Mouse (Mus musculus) right cerebral cortex, postnatal 25 days (tissue): ENCODE measurements at regions not wholly inside any gene's neighbourhood (a gene's known extent, or its start where the extent isn't known, plus 50 kb on each side); places are given as distances from the start of the nearest gene placed in this dataset.

Experiments used
- DNase-seq: peaks from one replicate; pipeline ENCODE4 v3.0.0; 2022

GRCm38 (mm10) chr2:77358176-77358575, 77.8 kb upstream of the Sestd1 start:
- no peak for DNase-seq

- no peak for DNase-seq
Measured at GRCm38 (mm10) chr2:77356798-77357197, 76.4 kb upstream of the Sestd1 start.

DNA sequence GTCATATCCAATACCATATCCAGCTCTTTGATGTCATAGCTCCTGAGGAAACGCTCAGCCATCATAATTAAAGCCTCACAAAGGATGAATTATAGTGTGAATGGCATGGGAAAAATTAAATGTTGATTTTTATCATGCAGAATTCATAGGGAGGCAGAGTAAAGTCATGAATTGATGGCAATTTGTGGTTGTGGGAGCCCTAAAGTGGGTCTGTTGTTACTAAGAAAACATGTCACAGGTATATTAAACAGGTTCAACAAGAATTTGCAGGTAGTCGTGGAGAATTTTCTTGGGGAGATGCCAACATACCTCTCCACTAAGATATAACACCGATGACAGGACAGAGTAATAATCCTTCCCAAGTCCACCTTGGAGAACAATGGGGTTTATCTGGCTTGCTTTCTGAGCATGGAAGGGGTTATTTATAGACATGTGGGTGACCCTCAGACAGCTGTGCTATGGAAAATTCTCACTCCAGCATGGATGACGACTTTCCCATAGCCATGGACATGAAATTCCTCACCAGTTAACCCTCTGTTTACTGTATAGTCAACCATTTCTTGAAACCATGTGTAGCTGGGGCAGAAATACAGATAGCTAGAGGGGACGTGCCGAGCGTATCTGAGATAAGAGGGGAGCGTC, 71.7 kb upstream of the Sestd1 start:
- no peak for DNase-seq

DNA sequence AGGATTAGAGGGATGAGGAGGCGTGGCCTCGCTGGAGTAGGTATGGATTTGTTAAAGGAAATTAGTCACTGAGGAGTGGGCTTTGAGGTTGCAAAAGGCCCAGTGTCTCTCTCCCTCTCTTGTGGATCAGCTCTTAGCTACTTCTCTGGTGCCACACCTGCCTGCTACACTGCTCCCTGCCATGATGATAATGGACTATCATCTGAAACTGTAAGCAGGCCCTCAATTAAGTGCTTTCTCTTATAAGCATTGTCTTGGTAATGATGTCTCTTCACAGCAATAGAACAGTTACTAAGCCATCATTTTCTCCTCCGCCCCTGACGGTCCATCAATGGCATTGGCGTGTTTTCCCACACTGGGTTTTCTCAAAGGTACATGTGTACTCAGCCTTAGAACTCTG, 66.6 kb upstream of the Sestd1 start:
- DNase-seq = no peak

GRCm38 (mm10) chr2:77343736-77344440, 63.5 kb upstream of the Sestd1 start:
- DNase-seq = no peak

- no peak for DNase-seq
Measured at GRCm38 (mm10) chr2:77342416-77342815, 62.0 kb upstream of the Sestd1 start.

GRCm38 (mm10) chr2:77341575-77342332, 61.4 kb upstream of the Sestd1 start:
- DNase-seq = peak; percentile 91

GRCm38 (mm10) chr2:77340076-77340475, 59.7 kb upstream of the Sestd1 start:
- no peak for DNase-seq

GRCm38 (mm10) chr2:77337786-77338406, 57.5 kb upstream of the Sestd1 start:
- DNase-seq = no peak

- no peak for DNase-seq
Measured at GRCm38 (mm10) chr2:77337318-77337717, 56.9 kb upstream of the Sestd1 start.

DNA sequence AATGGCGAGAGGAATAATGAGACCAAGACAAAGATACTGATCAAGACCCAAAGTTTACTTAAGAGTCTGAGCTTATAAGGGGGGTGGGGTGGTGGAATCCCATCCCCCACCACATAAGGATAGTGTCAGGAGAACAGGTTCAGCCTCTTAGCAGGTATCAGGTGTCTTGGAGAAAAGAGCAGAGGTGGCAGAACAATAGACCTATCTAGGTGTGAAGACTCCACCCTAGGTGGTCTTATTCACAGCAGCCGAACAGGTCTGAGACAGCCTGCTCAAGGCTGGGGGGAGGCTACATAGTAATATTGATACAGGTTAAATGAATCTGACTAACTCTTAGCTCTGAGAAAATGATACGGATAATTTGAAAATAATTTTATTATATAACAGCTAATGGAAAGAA, 56.4 kb upstream of the Sestd1 start:
- no peak for DNase-seq

GRCm38 (mm10) chr2:77334706-77335105, 54.3 kb upstream of the Sestd1 start:
- DNase-seq = no peak

DNA sequence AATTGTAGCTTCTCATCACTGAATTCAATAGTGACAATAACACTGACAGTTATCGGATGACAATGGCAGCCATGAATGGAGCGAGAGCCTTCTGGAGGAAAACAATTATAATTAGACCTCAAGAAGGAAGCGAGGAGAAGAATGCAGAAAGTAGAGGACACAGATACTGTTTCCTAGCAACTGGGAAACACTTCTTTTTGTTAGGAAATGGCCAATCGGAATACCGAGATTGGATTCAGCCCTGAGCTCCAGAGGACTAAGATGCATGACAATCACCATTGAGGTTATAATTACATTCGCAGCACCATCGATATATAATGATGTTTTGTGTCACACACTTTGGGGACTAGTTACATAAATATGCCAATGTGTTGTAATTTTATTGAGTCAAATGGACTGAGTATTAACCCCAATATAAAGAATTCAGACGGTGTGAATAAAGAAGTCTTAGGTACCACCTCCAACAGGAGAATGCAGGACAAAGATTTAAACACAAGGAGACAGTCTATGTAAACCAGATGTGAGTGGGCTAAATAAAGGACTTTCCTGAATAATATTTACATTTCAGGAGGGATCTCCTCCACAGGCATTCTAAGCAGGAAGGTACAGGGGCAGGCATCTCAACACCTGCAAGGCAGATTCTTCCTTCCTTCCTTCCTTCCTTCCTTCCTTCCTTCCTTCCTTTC, 53.1 kb upstream of the Sestd1 start:
- DNase-seq = no peak
